Mouse (Mus musculus) left cerebral cortex, adult 11 months (tissue): Measurements from ENCODE around the gene Frmd8.

Experiments used
- DNase-seq: peaks from one replicate; pipeline ENCODE4 v3.0.0; 2022; ENCODE audit warnings: low spot score

Frmd8 gene

DNA sequence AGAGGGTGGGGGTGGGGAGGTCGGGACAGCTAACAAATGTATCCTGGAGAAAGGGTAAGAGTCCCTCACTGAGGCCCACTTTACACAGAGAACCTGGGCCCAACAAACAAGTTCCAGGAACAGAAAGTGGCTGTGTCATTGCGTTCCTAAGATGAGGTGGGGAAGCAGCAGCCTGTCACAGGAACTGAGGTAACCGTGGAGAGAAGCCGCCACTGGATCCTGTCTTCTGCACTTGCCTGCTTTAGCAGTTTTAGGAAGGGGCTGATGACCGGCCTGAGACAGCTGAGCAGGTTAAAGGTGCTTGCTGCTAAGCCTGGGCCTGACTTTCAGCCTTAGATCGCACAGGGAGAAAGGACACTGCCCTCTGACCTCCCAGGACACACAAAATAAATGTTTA, 68.3 kb downstream of the Frmd8 start:
- DNase-seq = no peak

DNA sequence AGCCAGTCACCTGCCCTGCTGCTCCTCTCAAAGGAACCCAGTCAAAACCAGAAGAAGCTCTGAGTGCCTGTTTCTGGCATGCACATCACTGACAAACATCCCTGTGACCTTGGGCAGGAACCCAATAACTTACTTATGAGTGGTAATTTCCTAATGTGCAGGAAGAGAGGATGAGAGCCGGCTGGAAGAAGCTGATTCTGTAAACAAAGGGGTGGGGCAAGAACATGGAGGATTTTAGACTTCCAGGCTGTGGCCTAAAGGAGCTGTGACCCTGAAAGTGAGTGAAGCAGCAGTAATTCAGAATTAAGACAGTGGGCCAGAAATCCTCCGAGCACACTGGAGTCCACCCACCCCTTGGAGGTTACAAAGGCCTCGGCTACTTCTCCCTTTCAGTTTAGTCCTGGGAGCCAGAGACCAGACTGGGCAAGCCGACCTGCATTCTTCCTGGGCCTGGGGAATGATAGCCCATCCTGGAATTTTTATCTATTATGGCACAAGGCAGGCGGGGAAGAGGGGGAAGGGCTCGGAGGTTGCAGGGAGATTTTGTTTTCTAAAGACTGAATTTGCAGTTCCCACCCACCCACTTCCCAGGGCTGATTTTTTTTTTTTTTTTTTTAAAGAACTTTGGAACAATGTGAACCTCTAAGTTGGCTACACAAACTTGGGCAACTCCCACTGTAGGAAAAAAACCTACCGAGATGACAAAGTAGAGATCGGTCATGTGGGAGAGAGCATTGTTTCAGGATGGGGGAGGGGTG, 68.8 kb downstream of the Frmd8 start:
- no peak for DNase-seq

DNA sequence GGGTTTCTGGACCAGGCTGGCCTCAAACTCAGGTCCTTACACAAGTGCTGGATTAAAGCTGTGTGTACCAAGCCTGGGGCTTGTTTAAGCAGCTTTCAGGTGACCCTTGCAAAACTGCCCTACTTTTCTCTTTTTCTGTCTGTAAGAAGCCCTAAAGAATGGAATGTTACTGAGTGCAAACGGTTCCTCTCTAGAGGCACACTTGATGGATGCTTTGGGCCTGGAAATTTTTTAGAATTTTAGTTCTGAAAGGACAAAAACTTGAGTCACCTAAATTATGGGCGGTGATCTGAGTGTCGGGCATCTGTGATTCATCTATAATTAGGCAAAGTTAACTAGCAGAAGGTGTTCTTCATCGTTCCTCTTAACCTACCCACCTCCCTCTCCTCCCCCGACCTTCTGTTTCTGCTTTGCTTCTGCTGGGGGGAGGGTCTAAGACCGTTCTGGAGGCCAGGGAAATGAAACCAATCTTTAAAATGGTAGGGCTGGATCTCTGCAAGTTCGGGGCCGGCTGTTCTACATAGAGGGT, 70.6 kb downstream of the Frmd8 start:
- DNase-seq = no peak

DNA sequence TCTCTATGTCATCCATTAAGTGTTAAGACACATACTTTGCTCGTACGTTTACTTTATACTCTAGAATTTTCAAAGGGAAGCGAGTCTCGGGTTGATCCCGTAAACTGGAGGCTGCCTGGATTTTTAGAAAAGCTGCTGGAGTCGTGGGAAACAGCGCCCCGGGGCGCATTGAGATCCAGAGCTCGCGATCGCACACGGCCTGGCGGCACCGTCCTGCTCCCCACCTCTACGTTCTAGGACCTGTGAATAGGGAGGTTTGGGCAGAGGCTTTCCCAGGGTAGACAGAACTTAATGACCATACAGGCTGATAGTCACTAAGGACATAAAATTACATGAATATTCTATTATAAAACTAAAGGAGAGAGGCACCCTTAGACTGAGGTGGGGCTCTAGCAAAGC, 71.2 kb downstream of the Frmd8 start:
- DNase-seq = no peak

DNA sequence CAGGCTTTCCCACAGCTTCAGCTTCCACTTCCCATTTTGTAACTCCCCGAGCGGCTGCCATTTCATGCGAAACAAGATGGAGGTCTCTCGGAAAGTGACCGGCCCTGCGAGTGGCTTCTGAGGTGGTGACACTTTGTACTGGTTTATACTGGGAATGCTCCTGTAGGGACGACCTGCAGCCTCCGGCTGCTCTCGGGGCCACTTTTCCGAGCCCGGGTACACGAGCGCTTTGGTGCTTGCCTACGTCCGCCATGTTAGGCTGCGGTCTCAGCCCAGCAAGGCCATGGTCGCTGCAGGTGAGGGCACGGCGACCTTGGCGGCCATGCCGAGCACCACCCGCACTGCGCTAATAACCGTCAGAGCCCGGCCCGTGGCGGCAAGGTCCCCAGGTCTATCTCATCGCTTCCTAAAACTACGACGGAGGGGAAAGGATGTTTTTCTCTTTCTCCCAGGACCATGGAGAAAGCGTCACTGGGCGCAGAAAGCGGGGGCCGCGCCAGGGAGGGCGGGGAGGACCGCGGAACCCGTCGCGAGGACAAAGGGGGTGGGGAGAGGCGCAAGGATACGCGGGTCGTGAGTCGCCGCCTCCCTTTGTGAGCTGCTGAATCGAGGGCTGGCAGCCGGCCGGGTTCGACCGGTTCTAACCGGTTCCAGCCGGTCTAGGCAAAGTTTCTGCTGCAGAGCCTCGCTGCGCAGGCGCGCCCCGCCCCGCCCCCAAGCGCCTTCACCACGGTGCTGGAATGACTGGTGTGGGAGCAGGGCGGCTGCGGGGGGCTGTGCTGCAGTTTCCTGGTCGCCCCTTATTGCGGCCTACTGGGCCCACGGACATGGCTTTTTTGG, 71.8 kb downstream of the Frmd8 start:
- DNase-seq = peak; percentile 97

DNA sequence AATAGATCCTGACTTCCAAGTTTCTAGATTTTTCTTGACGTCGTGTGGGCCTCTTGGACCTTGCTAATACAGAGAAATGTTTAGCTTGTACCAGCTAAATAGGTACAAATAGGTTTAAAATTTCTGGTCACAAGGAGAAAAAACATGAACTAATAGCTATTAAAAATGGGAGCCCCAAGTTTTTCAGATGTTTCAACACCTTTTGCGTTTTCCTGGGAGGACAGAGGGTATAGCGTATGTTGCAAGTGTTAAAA, 72.4 kb downstream of the Frmd8 start:
- no peak for DNase-seq

DNA sequence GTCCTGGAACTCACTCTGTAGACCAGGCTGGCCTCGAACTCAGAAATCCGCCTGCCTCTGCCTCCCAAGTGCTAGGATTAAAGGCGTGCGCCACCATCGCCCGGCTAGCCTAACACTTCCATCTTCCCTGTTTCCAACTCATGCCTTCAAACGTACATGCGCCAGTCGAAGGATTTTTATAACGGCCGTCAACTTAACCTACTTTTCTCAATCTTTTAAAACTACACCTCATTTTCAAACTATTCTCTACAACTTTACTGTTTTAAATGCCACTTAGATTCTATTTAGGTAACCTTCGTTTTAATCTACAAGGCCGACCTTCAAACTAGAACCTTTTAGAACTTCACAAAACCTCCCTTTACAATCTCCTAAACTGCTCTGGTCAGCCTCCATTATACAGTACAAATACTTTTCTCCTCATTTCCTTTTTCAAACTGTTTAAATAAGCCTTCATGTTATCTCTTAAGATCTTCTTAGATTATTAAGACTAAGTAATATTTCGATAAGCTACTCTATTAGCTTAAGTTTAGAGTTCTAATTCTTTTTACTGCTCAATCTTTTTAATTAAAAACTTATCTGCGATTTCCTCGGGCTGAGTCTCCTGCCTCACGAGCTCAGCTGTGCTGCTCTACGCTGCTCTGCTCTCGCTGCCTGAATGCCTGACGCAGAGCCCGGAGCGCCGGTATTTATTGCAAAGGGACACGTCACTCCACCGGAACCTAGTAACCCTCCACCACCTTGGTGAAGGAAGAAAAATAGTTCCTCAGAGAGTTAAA, 72.9 kb downstream of the Frmd8 start:
- peak; percentile 89 for DNase-seq

DNA sequence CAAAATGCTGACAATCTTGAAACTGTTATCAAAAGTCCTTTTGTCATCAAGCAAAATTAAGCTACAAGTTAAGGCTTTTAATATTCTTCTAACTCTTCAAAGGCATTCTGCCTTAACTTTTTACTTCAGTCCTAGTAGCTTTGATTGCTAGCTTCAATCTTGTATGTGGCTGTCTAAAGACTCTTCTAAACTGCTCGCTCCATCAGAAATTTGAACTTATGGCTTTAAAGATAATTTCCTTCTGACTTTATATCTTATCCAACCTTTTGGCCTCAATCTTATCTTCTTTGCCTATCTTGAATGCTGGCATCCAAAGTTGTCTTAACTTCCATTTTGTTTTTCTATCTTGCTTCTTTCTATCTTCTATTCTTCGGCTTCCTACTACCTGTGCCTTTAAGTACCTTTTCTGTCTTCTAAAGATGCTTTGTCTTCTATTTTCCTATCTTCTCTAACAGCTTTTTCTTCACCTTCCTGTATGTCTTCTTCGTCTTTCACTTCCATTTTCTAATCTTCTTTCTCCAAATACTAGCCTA, 73.6 kb downstream of the Frmd8 start:
- DNase-seq = no peak

DNA sequence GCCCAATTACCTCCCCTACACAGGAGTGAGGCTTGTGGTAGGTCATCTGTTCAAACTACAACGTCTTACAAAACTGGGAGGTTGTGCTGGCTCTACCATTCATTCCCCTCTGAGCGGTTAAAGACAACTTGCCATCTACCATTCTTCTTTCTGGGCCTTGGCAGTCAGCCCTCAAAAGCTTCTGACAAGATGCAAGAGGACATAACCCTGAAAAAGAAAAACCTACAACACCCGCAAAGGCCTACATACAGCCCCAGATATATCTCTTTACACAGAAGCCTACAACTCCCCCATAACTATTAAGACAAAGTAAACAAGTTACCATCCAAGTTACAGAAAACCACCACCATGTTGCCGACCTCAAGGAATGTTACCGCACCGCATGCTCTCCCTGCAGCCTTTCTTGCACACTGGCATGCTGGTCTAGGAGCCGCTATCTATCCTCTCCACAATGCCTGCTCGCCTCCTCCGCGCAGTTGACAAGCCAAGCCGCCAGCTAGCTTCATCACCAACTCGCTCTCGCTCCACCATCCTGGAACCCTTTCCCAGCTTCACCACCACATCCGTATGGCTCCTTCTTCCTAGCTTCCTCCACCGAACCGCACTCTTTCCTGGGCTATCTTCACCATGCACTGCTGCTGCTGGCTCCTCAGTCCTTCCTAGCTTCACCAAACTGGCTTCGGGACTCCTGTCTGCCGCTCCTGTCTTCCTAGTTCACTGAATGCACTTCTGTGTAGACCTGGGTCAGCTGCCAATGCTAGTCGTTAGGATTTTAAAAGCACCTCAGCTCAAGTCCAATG, 74.2 kb downstream of the Frmd8 start:
- no peak for DNase-seq

DNA sequence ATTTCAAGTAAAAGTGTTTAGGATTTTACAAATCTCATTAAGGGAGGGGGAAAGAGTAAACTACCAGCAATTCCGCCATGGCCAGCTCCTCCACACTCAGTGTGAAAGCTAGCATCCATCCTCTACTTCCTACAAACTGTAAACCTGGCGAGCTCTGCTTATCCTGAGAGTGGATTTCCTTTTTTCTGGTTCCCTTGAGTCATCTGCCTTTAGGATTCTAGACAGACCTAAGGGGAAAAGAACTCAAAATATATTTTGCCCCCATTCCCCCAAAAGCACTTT, 74.8 kb downstream of the Frmd8 start:
- DNase-seq = no peak
